Mouse (Mus musculus) liver, adult 2 months (tissue): ENCODE measurements around the gene Spata21.

Experiments
- CTCF ChIP-seq: fragments of 200-500 bp; IDR thresholded peaks from 2 replicates; pipeline ENCODE4 v1.5.1; 2011; ENCODE audit warnings: low read depth, low read length, control low read depth
- POLR2A ChIP-seq: fragments of 200-500 bp; IDR thresholded peaks from 2 replicates; pipeline ENCODE4 v1.6.1; 2011; ENCODE audit warnings: low read length, control low read depth; ENCODE audit not compliant: insufficient read depth; ENCODE audit errors: extremely low read depth

DNA sequence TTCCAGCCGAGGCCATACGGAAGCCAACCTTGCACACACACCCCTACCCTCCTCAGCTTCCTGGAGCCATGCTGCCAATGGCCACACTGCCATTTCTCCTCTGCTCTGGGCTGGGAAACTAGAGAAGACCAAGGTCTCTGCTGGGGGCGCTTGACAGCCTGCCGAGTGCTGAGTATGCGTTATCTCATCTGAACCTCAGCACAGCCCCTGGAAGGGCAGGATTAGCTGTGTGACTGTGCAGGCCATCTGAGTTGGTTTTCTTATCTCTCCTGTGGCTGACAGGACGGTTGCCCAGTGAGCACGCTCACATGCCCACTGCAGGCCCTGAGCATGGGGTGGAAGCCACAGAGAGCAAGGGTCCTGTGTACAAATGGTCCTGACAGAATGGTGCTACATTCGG is 19.5 kb upstream of the Spata21 start:
- no peak for TF ChIP-seq CTCF
- TF ChIP-seq POLR2A, result no peak
